Mouse (Mus musculus) B cell, adult 2 months (primary cell): ENCODE data around the gene Chrm2.

ENCODE experiments used
- DNase-seq, 2 experiments: peaks; one replicate each; pipeline ENCODE4 v3.0.0; 2022

Chrm2 gene

DNA sequence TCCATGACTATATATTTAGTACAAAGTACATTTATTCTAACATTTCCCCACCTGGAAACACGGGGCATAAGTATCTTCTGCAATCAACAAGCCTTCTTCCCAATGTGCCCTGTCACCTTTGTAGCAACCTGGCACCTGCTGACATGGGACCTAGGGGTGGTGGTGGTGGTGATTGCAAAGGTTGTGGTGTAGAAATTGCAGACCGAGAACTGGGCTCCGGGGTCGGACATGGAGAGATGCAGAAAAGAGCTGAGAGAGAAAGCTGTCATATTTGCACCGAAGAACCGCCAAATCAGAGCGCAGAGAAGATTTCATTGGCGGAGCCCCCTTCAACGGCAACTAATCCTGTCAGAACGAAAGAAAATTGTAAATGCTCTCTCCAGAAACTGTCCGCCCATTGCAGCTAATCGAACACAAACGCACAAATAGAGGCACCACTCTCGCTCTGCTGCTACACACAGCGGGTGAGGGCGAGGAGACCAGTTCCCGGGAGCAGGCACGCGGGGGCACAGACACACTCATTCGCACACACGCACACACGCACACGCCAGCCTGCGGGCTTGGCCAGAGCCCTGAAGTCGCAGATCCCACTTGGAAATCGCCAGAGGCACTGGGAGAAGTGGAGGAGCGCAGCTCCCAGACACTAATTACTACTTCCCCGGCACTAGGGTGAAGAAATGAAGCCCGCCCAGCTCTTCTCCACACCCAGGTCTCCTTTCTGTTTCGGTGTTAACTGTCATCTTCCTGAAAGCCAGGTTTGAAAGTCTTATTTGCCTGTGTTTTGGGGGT, at the start of gene Chrm2:
Chrm2 (plus strand) TSS at position 473 of the 789 bp plus-strand sequence.
- DNase-seq = no peak

DNA sequence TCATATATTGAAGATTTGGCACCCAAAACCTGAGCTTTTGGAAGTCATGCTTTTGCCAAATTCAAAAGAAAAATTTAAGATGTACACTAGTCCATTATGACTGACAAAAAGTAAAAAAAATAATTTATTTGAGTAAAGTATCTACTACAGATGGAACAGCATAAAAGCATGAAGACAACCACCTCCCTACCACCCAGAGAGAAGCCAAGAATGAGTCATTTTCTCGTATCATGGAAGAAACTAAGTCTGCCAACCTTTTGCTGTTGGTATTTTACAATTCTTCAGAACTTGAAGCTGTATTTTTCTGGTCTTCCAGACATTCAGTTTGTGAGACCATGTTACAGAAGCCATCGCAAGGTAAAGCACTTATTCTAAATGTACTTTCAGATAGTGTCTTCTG, 13.9 kb upstream of the Chrm2 start:
- no peak for DNase-seq

DNA sequence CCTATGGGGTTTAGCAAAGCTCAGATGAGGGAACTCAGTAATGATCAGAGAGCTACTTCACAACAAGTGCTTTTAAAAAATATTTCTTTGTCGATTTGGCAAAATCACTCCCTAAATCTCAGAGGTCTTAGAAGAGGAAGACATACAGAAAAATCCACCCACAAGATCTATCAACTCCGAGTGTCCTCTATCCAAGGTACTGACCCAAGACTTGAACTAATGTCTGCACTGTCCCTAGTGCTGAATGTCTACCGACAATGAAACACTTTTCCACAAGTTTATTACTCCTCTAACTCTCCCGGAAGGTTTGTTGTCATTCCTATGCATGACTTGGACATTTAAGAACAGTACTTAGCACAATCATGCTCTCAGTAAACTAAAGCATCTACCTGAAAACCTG, 9.9 kb upstream of the Chrm2 start:
- no peak for DNase-seq

DNA sequence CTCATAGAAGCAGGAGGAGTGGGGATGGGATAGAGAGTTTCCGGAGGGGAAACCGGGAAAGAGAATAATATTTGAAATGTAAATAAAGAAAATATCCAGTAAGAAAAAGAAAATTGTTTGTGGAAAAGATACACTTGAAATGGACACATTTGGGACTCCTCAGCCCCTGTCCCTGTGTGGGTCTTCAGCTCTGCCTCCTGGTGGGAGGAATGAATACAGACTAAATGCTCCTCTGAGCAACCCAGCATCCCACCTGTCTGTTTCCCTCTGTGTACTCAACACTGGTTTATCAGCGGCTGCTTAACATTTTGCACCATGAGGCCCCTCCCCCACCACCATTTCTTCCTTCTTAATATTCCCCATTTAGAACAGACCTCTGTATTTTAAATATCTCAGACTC, 3.8 kb upstream of the Chrm2 start:
- no peak for DNase-seq

DNA sequence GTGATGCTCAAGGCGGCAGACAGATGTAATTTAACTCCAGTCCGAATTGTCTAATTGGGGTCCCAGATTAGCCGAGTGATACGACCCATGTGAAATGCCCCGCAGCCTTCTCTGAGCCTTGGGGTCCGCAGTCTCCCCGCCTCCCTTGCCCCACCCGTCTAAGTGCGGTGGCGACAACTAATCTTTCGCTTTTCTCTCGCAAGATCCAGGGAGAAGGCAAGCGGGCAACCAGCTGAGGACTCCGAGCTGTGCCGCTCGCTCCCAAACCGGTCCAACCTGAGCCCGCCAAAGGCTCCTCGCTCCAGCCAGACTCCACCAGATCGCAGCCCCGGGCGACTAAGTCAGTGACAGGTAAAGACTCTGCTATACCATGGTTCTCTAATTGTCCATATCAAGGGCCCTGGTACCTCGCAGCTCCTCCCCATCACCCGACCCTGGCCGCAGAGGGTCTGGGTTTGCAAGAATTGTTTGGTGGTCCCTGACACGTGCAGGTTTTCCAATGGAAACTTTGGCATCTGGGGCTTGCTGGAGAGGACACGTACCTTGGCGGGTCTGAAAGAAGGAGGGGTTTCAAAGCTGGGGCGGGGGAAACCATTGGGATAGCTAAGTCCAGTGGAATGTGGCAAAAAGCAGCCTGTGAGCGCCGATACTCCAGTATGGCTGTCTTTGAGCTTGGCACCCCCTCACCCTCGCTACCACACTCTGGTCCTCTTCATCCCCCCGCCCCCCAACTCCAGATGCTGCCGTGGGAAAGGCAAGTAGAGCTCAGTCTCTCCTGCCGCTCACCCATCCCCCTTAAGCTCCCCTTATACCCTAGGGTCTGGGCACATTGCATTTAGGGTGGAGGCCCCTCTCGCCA, 746 bp downstream of the Chrm2 start:
- DNase-seq = no peak

DNA sequence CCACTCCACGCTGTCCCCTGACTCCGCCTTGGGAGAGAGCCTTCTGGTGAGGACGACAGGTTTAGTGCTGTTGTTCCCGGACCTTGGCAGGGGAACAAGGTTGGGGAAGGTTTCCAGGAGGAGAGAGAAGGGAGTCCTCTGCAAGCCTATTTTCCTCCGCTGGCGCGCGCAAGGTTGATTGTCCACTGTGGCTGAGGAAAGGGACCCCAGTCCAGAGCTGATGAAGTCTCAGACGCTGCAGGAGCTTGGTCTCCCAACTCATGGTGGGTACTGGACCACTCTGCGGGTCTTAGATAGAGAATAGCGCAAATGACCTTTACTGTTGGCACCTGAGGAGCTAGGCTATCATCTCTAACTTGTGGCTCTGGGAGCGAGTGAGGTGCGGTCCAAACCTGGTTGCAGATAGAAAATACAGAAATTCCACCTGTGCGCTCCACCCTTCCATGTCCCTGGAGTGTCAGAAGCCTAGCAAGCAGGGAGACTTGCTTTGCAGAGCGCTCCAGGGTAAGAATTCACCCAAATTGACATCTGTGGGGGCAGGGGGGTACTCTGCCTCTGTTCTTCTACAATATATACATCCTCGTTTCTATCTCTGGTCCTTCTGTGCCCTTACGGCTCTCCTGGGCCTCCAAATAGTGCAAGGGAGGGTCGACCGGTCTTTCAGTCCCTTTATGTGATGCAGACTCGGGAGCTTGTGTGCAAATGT, 1.5 kb downstream of the Chrm2 start:
- no peak for DNase-seq

DNA sequence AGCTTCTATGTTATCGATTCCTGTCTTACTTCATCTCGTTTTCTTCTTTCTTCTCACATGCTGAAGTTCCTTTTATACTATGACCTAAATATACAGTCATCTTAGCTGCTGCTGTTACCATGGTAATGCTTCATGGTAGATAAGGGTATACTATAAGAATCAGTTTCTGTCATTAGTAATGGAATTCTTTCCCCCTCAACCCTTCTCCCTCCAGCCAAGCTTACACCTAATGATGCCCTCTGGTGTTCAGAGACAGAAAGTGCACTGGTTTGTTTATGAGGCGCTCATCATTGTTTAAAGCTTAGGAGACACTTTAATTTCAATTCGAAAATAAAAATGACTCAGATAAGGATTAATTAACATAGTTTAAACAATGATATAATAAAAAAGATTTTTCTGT, 5.8 kb downstream of the Chrm2 start:
- DNase-seq = no peak

DNA sequence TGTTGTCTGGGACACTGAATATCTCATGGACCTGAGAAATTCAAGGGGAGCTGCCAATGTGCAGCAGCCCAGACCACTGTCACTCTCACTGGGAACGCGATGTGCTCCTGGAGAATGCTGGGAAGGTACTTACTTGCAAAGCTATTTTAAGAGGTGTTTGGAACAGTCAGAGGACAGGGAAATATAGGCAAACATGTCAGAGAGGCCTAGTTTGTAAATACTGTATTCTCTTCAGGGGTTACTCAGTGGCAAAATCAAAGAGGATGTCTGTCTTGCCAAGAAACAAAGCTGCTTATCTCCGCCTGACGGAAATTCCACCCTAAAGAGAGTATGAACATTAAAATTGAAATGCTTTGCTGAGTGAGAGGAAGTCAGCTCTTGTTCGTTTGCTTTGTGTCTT, 17.3 kb downstream of the Chrm2 start:
- no peak for DNase-seq

DNA sequence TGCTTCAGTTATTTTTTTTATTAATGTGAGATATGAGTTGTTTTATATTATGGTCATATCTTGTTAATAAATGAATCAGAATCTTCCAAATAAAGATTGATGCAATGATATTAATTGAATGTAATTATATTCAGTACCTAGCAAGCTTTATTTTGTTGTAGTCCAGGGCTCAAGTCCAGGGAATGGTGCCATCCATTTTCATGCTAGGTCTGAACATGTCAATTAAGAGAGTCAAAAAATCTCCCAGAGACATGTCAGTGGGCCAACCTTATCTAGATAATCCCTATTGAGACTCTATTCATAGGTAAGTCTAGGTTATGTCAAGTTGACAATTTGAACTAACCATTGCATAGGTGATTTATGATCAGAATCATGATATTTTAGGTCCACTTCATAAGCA, 21.1 kb downstream of the Chrm2 start:
- no peak for DNase-seq

DNA sequence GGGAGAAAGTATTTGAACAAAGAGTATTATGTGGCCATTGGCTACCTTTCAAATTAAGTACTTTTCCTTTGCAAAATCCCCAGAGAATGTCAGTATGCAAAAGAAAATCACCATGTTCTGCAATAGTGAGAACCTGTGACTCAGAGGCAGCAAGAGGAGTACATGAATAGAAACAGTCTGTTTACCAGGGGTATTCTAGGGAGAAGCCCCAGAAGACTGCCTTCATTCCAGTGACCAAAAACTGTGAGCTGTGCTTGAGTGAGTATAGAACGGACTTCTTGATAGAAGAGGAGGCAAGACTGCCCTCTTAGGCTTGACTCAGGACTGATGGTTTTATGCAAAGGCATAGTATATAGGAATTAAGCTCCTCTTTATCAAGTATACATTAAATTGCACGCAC, 22.2 kb downstream of the Chrm2 start:
- DNase-seq = no peak

DNA sequence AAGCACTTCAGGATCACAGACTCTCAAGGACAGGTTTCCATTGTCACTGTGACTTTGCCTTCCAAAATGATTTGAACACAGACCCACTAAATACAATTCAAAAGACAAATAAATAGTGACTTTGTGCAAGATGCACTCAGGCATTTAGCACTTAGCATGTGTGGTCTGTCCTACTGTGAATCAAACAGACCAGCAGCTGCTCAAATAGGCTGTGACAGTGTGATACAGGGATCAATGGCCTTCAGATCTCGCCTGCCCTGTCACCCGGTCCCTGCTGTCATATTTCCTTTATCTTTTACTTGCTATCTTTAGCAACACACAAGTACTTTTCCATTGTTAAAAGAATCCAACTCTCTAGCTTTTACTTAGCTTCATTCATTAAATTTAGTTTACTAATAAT, 31.8 kb downstream of the Chrm2 start:
- no peak for DNase-seq

DNA sequence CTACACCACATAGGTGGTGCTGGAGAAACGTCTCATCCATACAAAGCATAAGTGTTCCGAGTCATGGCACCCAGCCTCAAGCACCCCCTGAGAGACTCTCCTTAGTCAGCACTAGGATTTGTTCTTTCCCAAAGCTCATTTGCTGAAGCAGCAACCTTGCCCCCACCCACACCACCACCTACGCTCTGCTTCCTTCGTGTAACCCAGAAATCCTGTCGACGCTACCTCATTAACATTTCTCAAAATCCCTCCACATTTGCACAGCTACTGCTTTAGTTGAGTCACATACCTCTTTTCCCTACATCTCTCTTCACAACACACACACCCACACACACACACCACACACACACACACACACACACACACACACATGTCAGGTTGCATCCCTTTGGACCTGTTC, 50.1 kb downstream of the Chrm2 start:
- DNase-seq = no peak

DNA sequence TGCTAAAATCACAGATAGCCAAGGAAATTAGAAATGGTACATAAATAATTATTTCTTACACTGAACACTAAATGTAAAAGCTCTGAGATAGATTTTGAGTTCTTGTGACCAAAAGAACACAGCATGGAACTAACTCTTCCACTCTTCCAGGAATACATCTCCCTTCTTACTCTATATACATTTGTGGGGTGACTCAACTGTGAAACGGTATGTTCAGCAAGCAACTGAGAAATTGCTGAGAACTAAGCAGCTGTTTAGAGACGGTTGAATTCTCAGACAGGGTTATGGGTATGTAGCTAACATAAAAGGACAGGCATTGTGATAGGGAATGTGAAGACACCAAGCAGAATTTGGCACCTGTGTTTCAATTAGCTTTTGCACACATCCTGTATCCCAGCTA, 51.3 kb downstream of the Chrm2 start:
- DNase-seq = no peak

DNA sequence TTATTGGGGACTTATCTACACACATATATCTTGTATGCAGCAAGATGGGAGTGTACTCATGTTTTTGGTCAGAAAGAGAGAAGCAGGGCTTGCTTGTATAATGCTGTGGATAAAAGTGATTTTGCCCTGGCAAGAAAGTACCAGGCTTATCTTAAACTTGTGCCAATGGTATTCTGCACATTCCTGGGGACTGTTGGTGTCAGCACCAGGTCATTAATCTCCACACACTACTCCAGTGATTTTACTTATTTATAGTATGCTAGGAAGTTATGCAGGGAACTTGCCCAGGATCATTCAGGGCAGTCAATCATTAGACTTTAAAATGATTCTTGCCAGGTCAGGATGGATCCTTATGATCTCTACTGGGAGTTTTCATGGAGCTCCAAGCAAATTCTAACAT, 63.6 kb downstream of the Chrm2 start:
- no peak for DNase-seq

DNA sequence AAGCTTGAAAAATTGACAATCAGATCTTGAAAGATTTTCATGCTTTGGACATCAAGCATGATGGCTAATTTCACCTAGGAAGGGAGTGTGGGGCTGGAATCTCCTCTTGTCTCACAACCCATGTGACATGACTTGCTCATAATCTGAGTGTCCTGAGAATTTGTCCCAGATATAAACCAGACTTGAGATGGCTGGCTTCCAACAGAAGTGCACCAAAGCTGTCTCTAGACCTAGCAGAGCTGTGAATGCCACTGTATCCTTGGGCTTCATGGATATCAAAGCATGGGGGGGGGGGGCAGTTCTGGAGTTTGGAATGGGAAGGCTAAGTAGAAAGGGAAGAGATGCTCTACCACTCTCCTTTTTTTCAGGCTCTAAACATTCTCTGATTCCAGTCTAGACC, 67.2 kb downstream of the Chrm2 start:
- no peak for DNase-seq

DNA sequence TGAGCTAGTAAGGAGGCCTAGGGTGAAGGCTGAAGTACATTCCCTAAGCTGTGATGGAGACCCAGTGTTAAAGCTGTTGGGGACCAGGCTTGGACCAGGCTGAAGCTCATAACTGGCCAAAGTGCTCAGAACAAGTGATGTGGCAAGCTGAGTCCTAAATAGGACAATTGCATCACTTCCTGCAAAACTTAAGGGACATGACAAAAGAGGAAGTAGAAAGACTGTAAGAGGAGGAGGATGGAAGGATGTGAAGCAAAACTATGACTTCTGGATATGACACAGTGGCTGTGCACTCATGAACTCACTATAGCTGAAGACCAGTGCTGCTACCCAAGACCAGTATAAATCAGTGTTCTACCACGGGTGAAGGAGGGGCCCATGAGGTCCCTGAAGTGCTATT, 69.1 kb downstream of the Chrm2 start:
- no peak for DNase-seq

DNA sequence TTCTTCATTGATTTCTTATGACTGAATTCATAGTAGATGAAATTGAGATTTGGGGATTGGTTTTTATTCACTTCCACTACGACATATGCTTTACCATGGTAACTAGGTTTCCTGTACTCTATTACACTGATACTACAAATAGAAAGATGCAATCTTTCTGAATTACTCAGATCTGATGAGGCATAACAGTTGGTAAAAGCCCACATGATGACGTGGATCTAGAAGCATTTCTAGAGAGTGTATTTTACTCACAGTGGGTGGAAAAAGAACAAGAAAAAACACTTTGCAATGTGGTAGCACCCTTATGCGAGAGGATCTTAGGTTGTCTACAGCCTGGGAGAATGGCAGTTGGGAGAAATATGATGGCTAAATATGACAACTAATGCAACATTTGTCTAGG, 76.1 kb downstream of the Chrm2 start:
- DNase-seq = no peak

DNA sequence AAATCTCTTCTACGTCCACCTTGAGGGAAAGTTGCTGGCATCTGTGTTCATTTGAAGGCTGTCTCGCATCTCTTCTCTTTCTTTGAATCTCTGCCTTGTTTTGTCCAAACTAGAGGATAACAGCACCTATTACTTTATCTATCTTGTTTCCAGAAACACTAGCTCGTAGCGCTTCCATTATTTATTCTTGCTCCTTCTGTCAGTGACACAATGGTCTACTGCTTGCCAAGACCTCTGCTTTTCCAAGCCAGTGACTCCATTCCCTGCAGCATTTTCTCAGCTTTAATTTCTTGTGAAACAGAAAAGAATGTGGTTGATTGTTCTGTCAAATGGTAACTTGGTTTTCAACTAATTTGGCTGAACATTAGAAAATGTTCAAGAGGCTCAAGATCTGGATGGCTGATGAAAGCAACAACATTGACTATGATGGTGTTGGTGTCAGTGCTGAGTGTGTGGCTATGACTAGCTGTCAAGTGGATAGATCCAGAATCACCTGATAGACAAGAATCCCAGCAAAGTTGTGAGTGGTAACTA, 96.3 kb downstream of the Chrm2 start:
- DNase-seq = no peak

DNA sequence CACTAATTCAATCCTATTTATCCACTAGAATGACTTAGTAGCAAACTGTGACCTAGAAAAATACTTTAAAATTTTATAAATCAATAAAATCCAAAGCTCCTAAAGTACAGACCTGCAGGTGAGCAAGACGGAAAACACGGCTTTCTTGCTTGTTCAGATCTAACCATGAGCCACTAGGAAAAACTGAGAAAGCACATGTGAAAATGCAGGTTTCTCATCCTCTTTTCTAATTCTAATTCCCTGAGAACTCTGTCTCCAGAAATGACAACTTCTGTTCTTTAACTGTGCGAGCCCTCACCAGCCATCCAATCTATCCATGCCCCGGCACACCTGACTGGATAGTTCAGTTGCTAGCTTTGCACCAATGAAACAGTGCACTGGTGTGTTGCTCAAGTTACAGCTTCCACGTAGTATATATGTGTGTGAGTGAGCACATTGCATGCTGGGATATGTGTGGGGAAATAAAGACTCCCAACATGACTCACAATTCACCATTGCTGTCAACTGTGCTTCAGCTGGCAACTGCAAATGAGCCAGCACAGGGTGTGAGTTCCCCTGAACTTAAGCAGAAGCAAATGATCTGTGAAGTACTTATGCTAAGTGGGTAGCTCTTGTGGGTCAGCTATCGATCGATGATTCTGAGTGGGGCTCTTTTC, 119.3 kb downstream of the Chrm2 start:
- DNase-seq = no peak

DNA sequence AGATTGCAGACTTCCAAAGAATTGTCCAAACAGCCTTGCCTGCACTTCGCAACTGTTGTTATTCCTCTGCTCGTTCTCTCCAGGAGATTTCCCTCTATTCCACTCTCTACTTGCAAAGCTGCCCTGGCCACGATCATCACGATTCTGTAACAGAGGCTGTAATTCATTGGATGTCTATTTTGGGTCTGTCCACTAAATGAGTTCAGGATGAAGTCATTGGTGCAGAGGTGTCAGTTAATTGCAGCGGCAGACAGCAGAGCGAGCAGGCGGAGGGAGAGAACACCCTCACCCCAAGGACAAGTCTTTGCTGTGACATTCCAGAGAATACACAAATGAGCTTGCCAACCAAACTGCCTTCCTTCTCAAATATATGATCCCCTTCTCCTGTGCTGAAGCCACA, 120.1 kb downstream of the Chrm2 start:
- DNase-seq = no peak

DNA sequence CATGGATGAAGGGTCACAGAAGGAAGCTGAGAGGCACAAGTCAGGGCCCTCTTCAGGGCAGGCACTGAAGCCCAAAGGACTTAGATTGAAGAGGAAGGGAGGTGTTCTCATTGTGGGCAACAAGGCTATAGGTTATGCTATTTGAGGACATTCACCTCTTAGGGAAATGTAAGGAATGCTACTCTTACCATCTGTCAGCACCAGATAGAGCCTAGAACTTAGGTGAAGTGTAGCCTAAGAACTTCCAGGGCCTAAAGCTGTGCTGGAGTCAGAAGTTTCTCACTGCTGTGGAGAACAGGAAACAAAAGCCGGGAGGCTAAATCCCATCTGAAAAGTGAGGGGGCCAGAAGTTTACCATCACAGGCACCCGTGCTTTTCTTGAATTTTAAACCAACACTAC, 120.6 kb downstream of the Chrm2 start:
- no peak for DNase-seq

DNA sequence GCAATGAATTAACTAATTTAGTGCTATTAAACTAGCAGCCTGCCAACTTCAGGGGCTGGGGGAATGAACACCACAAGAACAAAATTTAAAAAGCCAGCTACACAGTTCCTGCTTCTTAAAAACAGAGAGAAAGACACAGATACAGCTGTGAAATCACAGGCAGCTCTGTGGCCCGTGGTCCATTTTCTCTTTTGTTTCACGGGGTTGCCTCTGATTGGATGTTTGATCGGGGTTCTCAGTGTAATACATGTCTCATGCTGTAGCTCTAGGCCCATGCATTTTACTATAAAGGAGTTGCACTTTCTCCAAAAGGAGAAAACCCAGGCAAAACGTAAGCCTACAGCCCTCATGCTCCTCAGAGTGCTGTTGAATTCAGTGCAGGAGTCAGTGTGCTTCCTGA, 128.6 kb downstream of the Chrm2 start:
- DNase-seq = no peak

DNA sequence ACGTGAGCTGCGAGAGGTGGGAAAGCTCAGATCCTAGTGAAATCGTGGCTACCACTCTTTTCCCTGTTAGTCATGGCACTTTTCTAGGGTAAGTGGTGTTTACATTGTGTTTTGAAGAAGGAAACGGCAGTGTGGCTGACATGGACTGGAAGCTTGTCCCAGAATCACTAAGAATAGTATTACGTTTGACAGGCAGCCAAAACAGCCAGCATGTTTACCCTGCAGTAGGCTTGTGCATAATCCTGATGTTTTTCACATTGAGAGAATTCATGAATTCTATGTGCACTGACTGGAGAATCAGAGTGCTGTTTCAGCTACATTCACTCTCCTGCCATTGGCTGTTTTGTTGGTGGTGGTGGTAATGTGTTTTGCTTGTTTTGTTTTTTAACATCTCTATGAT, 129.4 kb downstream of the Chrm2 start:
- DNase-seq = no peak
